Mouse (Mus musculus): ENCODE data around the gene Tmem167. TPM values are rescaled to one million over a fixed set of nuclear protein-coding genes. Genes with fewer than 3 reads are reported as not detected.
A peak's percentile ranks its signal among the peaks of the same experiment; 100 is the strongest.

The Tmem167 gene
- 29.3 and 29.5 TPM in 2 replicates for polyA plus RNA-seq (2015; fragmentation: Nextera tagmentation; extraction: Ambion mirVana)

DNA sequence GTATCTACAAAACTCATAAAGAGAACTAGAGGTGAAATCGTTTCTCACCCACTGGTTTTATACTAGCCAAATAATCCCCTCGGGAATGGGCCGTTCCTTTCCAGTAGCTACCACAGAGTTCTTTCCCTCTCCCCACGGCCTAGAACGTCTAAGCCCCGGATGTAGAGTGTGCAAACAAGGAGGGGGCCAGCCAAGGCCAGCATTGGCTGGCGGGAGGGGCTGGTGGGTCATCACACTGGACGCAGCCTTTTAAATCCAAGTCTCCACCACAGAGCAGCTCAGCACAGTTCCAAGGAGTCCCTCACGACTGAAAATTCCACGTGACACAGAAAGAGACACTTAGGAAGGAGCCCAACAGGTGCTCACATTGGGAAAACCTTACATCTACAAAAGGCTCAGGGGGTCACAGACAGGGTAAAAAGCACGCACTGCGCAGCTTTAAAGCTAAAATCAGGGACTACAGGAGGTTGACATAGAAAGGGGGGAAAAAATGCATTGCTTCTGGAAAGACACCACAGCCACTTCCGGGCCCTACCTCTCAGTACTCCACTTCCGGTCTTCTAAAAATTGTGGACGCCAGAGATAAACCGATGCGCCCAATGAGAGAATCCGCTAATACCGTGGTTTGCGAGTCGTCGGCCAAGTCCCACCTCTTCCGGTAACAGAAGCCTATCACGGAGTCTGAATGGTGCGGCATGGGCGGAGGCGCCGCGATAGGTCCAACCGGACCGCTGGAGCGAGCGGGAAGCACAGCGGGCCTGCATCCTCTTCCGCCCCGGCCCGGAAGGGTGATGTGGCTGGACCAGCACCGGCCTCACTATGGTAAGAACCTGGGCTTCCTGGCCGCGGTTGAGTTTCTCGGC is at the start of gene Tmem167, which contains the start of gene Xrcc4:
Gene Tmem167 (plus strand): TSS at position 162 of the 863 bp plus-strand sequence.
Gene Xrcc4 (minus strand): TSS at position 647 of the 863 bp plus-strand sequence.
- Histone ChIP-seq H3K9ac (replicated peaks) (peak within 1 kb of the TSS; percentile 84), H3K27ac (ENCODE audit: low read depth) (peak within 1 kb of the TSS; percentile 93), H3K4me2 (ENCODE audit: low read depth, low read length) (peak within 1 kb of the TSS; percentile 85), H3K36me3 (replicated peaks; ENCODE audit: insufficient read depth, low read length) (no peaks in the 10 kb centered on the region; the same call in 1 of the 2 replicates), H3K4me3 (ENCODE audit: low read depth, low read length) (peak within 1 kb of the TSS; percentile 89), H3K27me3 (ENCODE audit: insufficient read depth, low read length) (no peaks in the 10 kb centered on the region), H3K4me1 (ENCODE audit: insufficient read depth) (no peaks in the 10 kb centered on the region), H3K9me3 (ENCODE audit: low read length) (no peaks in the 10 kb centered on the region)
- WGBS (ENCODE audit: insufficient replicate concordance): 2% methylated on average over 41 of the region's 41 CpGs
- no peak for TF ChIP-seq CTCF (IDR thresholded peaks at IDR 0.05; ENCODE audit: low read depth)
- 0 out of 2 replicates have a peak, but pooled peaks have one; percentile 8 for TF ChIP-seq EP300 (IDR thresholded peaks at IDR 0.05; ENCODE audit: low read depth)
- peak; percentile 99 for ATAC-seq
- DNase-seq: peak; percentile 95

DNA sequence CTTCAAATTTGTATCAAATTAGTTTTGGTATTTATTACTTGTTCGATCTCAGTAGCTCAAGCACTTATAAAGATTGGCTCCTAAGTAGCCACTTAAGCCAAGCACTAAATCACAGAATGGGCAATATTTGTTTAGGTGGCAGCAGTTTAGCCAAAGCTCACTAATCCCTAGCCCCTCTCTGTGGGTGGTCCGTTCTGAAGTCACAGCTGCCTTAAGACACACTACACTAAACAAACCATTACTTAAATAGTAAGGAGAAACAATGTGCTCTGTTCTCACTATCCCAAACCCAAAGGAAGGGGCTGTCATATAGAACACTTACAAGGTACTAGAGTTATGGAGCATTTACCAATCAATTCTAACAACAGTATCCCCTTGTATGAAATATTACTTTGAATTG is 49.3 kb upstream of the Tmem167 start:
- no peak for TF ChIP-seq CTCF (IDR thresholded peaks at IDR 0.05; ENCODE audit: low read depth)
- no peak for TF ChIP-seq EP300 (IDR thresholded peaks at IDR 0.05; ENCODE audit: low read depth)
- Histone ChIP-seq H3K27me3 (ENCODE audit: insufficient read depth, low read length) (no peaks in the 10 kb centered on the region), H3K9me3 (ENCODE audit: low read length) (no peaks in the 10 kb centered on the region), H3K4me2 (ENCODE audit: low read depth, low read length) (no peak overlapping the region), H3K36me3 (replicated peaks; ENCODE audit: insufficient read depth, low read length) (no peaks in the 10 kb centered on the region), H3K4me1 (ENCODE audit: insufficient read depth) (no peaks in the 10 kb centered on the region), H3K9ac (replicated peaks) (no peak overlapping the region), H3K4me3 (ENCODE audit: low read depth, low read length) (no peak overlapping the region), H3K27ac (ENCODE audit: low read depth) (no peak overlapping the region)
- ATAC-seq: no peak
- DNase-seq: no peak
- WGBS (ENCODE audit: insufficient replicate concordance): 53% methylated on average over 2 of the region's 2 CpGs

DNA sequence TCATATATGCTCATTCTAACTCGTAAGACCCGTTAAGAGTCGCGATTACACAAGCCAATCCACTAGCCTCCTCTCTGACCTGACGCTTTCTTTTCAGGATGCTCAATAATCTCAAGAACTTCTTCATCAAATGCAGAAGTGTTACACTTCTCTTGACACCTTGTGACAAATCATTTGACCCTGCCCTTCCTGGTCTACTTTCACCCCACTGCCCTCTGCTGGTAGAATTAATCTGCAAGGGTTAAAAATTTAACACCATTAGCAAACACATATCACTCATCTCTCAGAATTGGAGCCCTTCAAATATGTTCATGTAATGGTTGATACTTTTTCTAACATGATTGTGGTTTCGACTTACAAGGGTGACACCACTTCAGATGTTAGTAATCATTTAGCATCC is 37.2 kb upstream of the Tmem167 start:
- Histone ChIP-seq H3K27ac (ENCODE audit: low read depth) (no peak overlapping the region), H3K9me3 (ENCODE audit: low read length) (no peaks in the 10 kb centered on the region), H3K9ac (replicated peaks) (no peak overlapping the region), H3K4me3 (ENCODE audit: low read depth, low read length) (no peak overlapping the region), H3K27me3 (ENCODE audit: insufficient read depth, low read length) (no peaks in the 10 kb centered on the region), H3K4me2 (ENCODE audit: low read depth, low read length) (no peak overlapping the region), H3K4me1 (ENCODE audit: insufficient read depth) (no peaks in the 10 kb centered on the region), H3K36me3 (replicated peaks; ENCODE audit: insufficient read depth, low read length) (no peaks in the 10 kb centered on the region)
- DNase-seq: no peak
- 68% methylated on average over 6 of the region's 6 CpGs for WGBS (ENCODE audit: insufficient replicate concordance)
- ATAC-seq: no peak
- TF ChIP-seq EP300 (IDR thresholded peaks at IDR 0.05; ENCODE audit: low read depth) (no peak), CTCF (IDR thresholded peaks at IDR 0.05; ENCODE audit: low read depth) (peak; percentile 55)

DNA sequence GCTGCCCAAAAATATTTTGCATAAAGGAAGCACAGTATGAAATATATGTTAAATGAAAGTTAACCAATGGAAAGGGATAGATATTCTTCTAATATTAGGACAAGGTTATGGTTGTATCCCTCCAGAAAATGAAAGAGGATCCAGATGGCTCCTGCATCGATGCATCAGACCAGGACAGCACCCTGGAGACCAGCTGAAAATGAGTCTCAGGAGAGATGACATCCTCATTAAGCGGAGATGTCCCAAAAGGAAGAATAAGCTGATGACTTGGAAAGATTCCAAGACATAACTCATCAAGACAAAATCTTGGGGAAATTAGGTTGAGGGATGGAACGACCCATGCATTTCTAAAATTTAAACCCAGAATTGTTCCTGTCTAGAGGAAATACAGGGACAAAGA is 36.5 kb upstream of the Tmem167 start:
- Histone ChIP-seq H3K4me2 (ENCODE audit: low read depth, low read length) (no peak overlapping the region), H3K27me3 (ENCODE audit: insufficient read depth, low read length) (no peaks in the 10 kb centered on the region), H3K9me3 (ENCODE audit: low read length) (no peaks in the 10 kb centered on the region), H3K36me3 (replicated peaks; ENCODE audit: insufficient read depth, low read length) (no peaks in the 10 kb centered on the region), H3K27ac (ENCODE audit: low read depth) (no peak overlapping the region), H3K4me3 (ENCODE audit: low read depth, low read length) (no peak overlapping the region), H3K4me1 (ENCODE audit: insufficient read depth) (no peaks in the 10 kb centered on the region), H3K9ac (replicated peaks) (no peak overlapping the region)
- ATAC-seq (no peak), DNase-seq (no peak)
- WGBS (ENCODE audit: insufficient replicate concordance): 71% methylated on average over 3 of the region's 3 CpGs
- TF ChIP-seq EP300 (IDR thresholded peaks at IDR 0.05; ENCODE audit: low read depth) (no peak), CTCF (IDR thresholded peaks at IDR 0.05; ENCODE audit: low read depth) (no peak)

DNA sequence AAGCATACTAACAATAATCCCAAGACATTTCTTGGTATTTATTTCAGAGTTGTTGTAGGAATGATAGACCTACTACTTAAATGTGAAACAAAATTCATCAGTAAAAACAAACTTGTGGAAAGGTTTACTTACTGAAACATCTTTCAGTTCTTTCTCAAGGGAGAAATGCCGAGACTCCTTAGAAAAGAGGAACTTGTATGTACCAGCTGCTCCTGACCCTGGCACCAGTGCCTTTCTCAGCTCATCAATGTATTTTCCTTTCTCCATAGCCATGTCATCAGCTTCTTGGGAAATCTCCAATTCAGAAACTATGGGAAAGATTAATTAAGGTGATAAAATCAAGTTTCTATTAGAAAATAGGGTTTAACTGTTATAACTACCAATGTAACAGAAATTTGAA is 27.0 kb upstream of the Tmem167 start:
- Histone ChIP-seq H3K9ac (replicated peaks) (no peak overlapping the region), H3K9me3 (ENCODE audit: low read length) (no peaks in the 10 kb centered on the region), H3K4me2 (ENCODE audit: low read depth, low read length) (no peak overlapping the region), H3K27ac (ENCODE audit: low read depth) (no peak overlapping the region), H3K36me3 (replicated peaks; ENCODE audit: insufficient read depth, low read length) (no peaks in the 10 kb centered on the region), H3K4me1 (ENCODE audit: insufficient read depth) (no peaks in the 10 kb centered on the region), H3K4me3 (ENCODE audit: low read depth, low read length) (no peak overlapping the region), H3K27me3 (ENCODE audit: insufficient read depth, low read length) (no peaks in the 10 kb centered on the region)
- WGBS (ENCODE audit: insufficient replicate concordance): 44% methylated on average over 1 of the region's 1 CpGs
- no peak for TF ChIP-seq CTCF (IDR thresholded peaks at IDR 0.05; ENCODE audit: low read depth)
- TF ChIP-seq EP300 (IDR thresholded peaks at IDR 0.05; ENCODE audit: low read depth): no peak
- ATAC-seq: no peak
- no peak for DNase-seq

DNA sequence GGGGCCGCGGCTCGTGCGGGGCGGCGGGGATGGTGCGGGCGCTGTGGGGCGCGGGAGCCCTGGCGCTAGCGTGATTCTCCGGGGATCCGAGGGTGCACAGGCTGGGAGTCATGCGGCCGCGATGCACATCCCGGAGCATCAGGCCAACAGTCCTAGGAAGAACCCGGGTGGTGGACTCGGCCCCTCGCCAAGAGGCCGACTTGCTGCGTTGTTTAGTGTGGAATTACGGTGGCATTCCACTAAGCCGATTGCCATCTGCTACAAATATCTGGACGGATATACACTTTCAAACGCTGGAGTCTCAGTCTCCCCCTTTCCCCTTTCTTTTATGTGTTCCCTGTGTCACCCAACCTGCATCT is 881 bp downstream of the Tmem167 start:
- no peaks in the 10 kb centered on the region; the same call in 1 of the 2 replicates for H3K36me3 ChIP-seq (replicated peaks; ENCODE audit: insufficient read depth, low read length)
- H3K4me3 ChIP-seq (ENCODE audit: low read depth, low read length): peak overlapping the region; percentile 89
- DNase-seq: no peak
- H3K4me2 ChIP-seq (ENCODE audit: low read depth, low read length): peak overlapping the region; percentile 73
- no peaks in the 10 kb centered on the region for H3K9me3 ChIP-seq (ENCODE audit: low read length)
- peak; percentile 53 for ATAC-seq
- under 1% methylated on average over 27 of the region's 27 CpGs for WGBS (ENCODE audit: insufficient replicate concordance)
- H3K27me3 ChIP-seq (ENCODE audit: insufficient read depth, low read length): no peaks in the 10 kb centered on the region
- no peak for TF ChIP-seq EP300 (IDR thresholded peaks at IDR 0.05; ENCODE audit: low read depth)
- no peak for TF ChIP-seq CTCF (IDR thresholded peaks at IDR 0.05; ENCODE audit: low read depth)
- peak overlapping the region; percentile 84 for H3K9ac ChIP-seq (replicated peaks)
- H3K27ac ChIP-seq (ENCODE audit: low read depth): peak overlapping the region; percentile 88
- no peaks in the 10 kb centered on the region for H3K4me1 ChIP-seq (ENCODE audit: insufficient read depth)
